Mouse (Mus musculus) MEL (cell line): ENCODE data around the gene Ryr1. TPM values are rescaled to one million over a fixed set of nuclear protein-coding genes. Genes with fewer than 3 reads are reported as not detected.

Experiments used
- DNase-seq: peaks from one replicate; pipeline ENCODE4 v3.0.0; 2011; ENCODE audit warnings: low read depth, low spot score
- H3K27ac ChIP-seq: 2 replicates; pipeline ENCODE4 v1.5.1; 2012; ENCODE audit warnings: low read depth, mild to moderate bottlenecking, control low read depth, low read length, moderate library complexity; ENCODE audit not compliant: control insufficient read depth
- H3K27me3 ChIP-seq, 2 experiments: fragments of 150-350 bp in 1 of 2; sonication (generic) in 1 of 2; 2 replicates each; pipeline ENCODE4 v1.6.1; 2012; ENCODE audit warnings: low read length in 2 of 2, mild to moderate bottlenecking in 2 of 2, improper control_type of control experiment in 1 of 2, moderate library complexity in 1 of 2; ENCODE audit not compliant: insufficient read depth in 2 of 2, control insufficient read depth in 1 of 2
- H3K36me3 ChIP-seq, 2 experiments: 2 replicates each; pipeline ENCODE4 v1.6.1; 2012 to 2014; ENCODE audit warnings: low read length in 2 of 2, improper control_type of control experiment in 1 of 2, inconsistent platforms in 1 of 2, mild to moderate bottlenecking in 1 of 2; ENCODE audit not compliant: insufficient read depth in 2 of 2, control insufficient read depth in 1 of 2
- H3K4me1 ChIP-seq, 2 experiments: fragments of 150-350 bp in 1 of 2; sonication (generic) in 1 of 2; 2 replicates each; pipeline ENCODE4 v1.6.1; 2012; ENCODE audit warnings: low read length in 2 of 2, improper control_type of control experiment in 1 of 2, mild to moderate bottlenecking in 1 of 2; ENCODE audit not compliant: insufficient read depth in 2 of 2, control insufficient read depth in 1 of 2
- H3K4me3 ChIP-seq, 2 experiments: fragments of 150-350 bp in 1 of 2; sonication (generic) in 1 of 2; 2 replicates each; pipeline ENCODE4 v1.5.1; 2012; ENCODE audit warnings: low read depth in 2 of 2, low read length in 2 of 2, mild to moderate bottlenecking in 2 of 2, moderate library complexity in 2 of 2, control low read depth in 1 of 2, improper control_type of control experiment in 1 of 2; ENCODE audit not compliant: control insufficient read depth in 1 of 2, insufficient read depth in 1 of 2
- H3K79me2 ChIP-seq: 2 replicates; pipeline ENCODE4 v1.6.1; 2012; ENCODE audit warnings: mild to moderate bottlenecking, low read length, moderate library complexity; ENCODE audit not compliant: control insufficient read depth, poor library complexity, insufficient read depth
- H3K9ac ChIP-seq: 2 replicates; pipeline ENCODE4 v1.6.1; 2012; ENCODE audit warnings: low read depth, mild to moderate bottlenecking, control low read depth, low read length, moderate library complexity; ENCODE audit not compliant: control insufficient read depth, poor library complexity, severe bottlenecking
- H3K9me3 ChIP-seq: fragments of 150-350 bp; sonication (generic); replicated peaks from 2 replicates; pipeline ENCODE4 v1.6.1; 2012; ENCODE audit warnings: mild to moderate bottlenecking, low read length, improper control_type of control experiment, moderate library complexity; ENCODE audit not compliant: insufficient read depth
- CHD1 ChIP-seq: IDR thresholded peaks from 2 replicates; pipeline ENCODE4 v1.6.1; 2012; ENCODE audit warnings: low read depth, mild to moderate bottlenecking, inconsistent platforms, low read length, improper control_type of control experiment
- CTCF ChIP-seq, 3 experiments: IDR thresholded peaks in 2 of 3; conservative IDR thresholded peaks in 1 of 3; 2 replicates each; pipeline ENCODE4 v1.5.1; 2011 to 2012; ENCODE audit warnings: low read length in 3 of 3, low read depth in 2 of 3, mild to moderate bottlenecking in 2 of 3, improper control_type of control experiment in 1 of 3, inconsistent platforms in 1 of 3, mixed read lengths in 1 of 3, moderate library complexity in 1 of 3; ENCODE audit not compliant: control insufficient read depth in 1 of 3, insufficient read depth in 1 of 3, poor library complexity in 1 of 3, severe bottlenecking in 1 of 3
- EP300 ChIP-seq, 2 experiments: IDR thresholded peaks; 2 replicates each; pipeline ENCODE4 v1.6.1; 2011; ENCODE audit warnings: improper control_type of control experiment in 2 of 2, low read length in 2 of 2, low read depth in 1 of 2, mild to moderate bottlenecking in 1 of 2
- GATA1 ChIP-seq: IDR thresholded peaks from 2 replicates; pipeline ENCODE4 v1.6.1; 2011; ENCODE audit warnings: low read depth, low read length, improper control_type of control experiment
- KAT2A ChIP-seq: conservative IDR thresholded peaks from 2 replicates; pipeline ENCODE4 v1.6.1; 2012; ENCODE audit warnings: low read depth, low read length, improper control_type of control experiment, inconsistent platforms
- MAX ChIP-seq: IDR thresholded peaks from 2 replicates; pipeline ENCODE4 v1.6.1; 2011; ENCODE audit warnings: low read length, improper control_type of control experiment
- MEF2A ChIP-seq: IDR thresholded peaks from 2 replicates; pipeline ENCODE4 v1.6.1; 2014; ENCODE audit warnings: low read depth, mild to moderate bottlenecking, inconsistent platforms, low read length, improper control_type of control experiment; ENCODE audit not compliant: poor library complexity, insufficient replicate concordance, severe bottlenecking; ENCODE audit errors: extremely low read depth
- MYB ChIP-seq: IDR thresholded peaks from 2 replicates; pipeline ENCODE4 v1.6.1; 2011; ENCODE audit warnings: mild to moderate bottlenecking, low read depth, low read length, improper control_type of control experiment
- NELFE ChIP-seq: IDR thresholded peaks from 2 replicates; pipeline ENCODE4 v1.6.1; 2011; ENCODE audit warnings: low read depth, low read length, improper control_type of control experiment
- POLR2AphosphoS2 ChIP-seq: IDR thresholded peaks from 2 replicates; pipeline ENCODE4 v1.6.1; 2011; ENCODE audit warnings: low read length, improper control_type of control experiment
- RCOR1 ChIP-seq: IDR thresholded peaks from 2 replicates; pipeline ENCODE4 v1.6.1; 2012; ENCODE audit warnings: low read depth, mild to moderate bottlenecking, inconsistent platforms, low read length, improper control_type of control experiment
- TCF12 ChIP-seq: IDR thresholded peaks from 2 replicates; pipeline ENCODE4 v1.6.1; 2014; ENCODE audit warnings: low read depth, mild to moderate bottlenecking, inconsistent platforms, low read length, improper control_type of control experiment, moderate library complexity
- ZC3H11A ChIP-seq: IDR thresholded peaks from 2 replicates; pipeline ENCODE4 v1.6.1; 2012; ENCODE audit warnings: low read depth, mild to moderate bottlenecking, inconsistent platforms, low read length, improper control_type of control experiment
- polyA plus RNA-seq, 2 experiments: library from polyadenylated mRNA; stranded (reverse) in 1 of 2; unstranded in 1 of 2; fragments of >175 nt in 1 of 2; fragments of >200 nt in 1 of 2; gene quantifications; 2 replicates each; pipeline versions ENCODE4 v1.2.1 to v1.2.4; 2012; ENCODE audit warnings: low replicate concordance in 2 of 2, low read depth in 1 of 2; ENCODE audit not compliant: insufficient read length in 2 of 2, insufficient read depth in 1 of 2, missing spikeins in 1 of 2
- total RNA-seq: library from RNA; depleted of rRNA; stranded (reverse); fragments of 300-350 nt; gene quantifications from 2 replicates; pipeline ENCODE4 v1.2.3, GENCODE M21; 2012

Gene Ryr1
- total and polyA plus RNA-seq, 3 experiments, result 0.27 to 0.54 TPM; not detected in 1

DNA sequence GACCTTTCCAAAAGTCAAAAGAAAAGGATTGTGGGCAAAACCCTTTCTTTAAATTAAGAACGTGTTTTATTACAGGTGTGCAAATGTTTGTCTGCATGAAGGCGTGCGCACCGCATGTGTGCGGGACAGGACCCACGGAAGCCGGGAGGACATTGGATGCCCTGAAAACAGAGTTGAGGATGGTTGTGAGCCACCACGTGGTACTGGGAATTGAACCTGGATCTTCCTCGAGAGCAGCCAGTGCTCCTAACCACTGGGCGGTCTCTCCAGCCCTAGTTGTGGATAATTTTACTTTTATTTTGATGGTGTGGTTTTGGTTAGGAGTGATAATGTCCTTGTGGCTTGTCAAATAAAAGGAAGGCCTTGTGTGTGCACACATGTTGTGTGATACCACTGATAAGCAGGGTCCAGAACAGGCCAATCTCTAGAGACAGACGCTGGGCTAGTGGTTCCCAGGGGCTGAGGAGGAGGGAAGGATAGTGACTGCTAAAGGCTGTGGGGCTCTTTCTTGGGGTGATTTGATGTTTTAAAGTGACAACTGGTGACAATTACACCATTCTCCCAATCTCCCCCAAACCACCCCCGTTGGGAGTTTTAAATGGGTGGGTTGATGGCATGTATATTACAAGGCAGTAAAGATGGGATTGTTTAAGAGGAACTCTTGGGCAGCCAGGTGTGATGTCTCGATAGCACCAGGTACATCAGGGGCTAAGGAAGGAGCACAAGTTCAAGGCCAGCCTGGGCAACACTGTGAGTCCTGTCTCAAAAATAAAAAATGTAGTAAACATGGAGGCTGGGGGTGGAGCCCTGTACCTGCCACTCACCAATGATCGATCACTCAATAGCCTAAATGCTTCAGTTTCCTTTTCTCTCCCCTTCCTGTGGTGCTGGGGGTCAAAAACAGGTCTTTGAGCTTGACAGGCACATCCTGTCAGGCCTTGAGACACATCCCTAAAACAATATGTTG lies 95.0 kb downstream of the Ryr1 start (continued):
- TF ChIP-seq MYB (no peak), RCOR1 (peak; percentile 96), GATA1 (peak; percentile 99), MEF2A (peak; percentile 42; the same call in 1 of the 2 replicates), POLR2AphosphoS2 (no peak), KAT2A (no peak), CHD1 (no peak), ZC3H11A (no peak), NELFE (no peak), MAX (peak; percentile 91)

DNA sequence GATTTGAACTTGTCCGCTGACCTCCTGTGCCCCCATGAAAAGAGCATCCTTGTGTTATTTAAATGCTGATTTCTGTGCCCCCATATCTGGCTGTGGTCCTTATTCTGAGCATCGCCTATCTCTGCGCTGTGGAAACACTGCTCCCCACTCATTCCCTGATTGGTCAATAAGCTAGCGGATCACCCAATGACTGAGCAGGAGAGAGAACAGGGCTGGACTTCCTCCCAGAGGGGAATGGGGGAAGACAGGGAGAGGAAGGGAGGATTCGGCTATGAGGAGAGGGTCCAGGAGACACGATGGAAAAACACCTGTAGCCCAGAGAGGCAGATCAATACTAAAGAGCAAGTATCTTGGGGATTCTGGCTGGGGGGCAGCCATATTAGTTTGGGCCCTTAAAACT lies 96.2 kb downstream of the Ryr1 start:
- Histone ChIP-seq H3K9ac (no peak overlapping the region), H3K9me3 (no peaks in the 10 kb centered on the region), H3K27ac (no peak overlapping the region), H3K36me3 (peaks cover 0 to 21% of the 10 kb centered on the region in 2 experiments; a peak in 2 of 4 replicates), H3K4me3 (no peak overlapping the region), H3K79me2 (no peaks in the 10 kb centered on the region), H3K27me3 (no peaks in the 10 kb centered on the region), H3K4me1 (peaks cover 6 to 27% of the 10 kb centered on the region in 2 experiments)
- DNase-seq, result no peak
- TF ChIP-seq TCF12 (no peak), EP300 (IDR thresholded peaks at IDR 0.05; ENCODE audit: low read depth in 1 of 2, low read length in 2 of 2) (no peak)

DNA sequence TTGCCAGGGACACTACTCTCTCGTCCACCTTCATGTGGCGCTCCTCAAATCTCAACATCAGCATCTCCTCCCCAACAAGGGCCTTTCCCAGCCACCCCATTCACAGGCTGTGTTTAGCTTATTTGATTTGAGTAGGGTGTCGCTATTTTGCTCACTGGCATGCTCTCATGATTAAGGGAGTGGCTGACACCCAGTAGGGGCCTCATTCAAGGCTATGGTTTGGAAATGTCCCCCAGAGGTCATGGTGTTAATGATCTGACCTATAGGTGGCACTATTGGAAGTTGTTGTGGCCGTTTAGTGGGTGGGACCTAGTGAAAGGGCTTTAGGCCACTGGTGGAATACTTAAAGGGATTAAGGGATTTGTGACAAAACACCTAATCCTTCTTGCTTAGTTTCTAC lies 98.2 kb downstream of the Ryr1 start:
- Histone ChIP-seq H3K27me3 (no peaks in the 10 kb centered on the region), H3K4me1 (peaks cover 6 to 20% of the 10 kb centered on the region in 2 experiments), H3K9ac (no peak overlapping the region), H3K27ac (no peak overlapping the region), H3K4me3 (no peak overlapping the region), H3K9me3 (no peaks in the 10 kb centered on the region), H3K36me3 (peaks cover 0 to 21% of the 10 kb centered on the region in 2 experiments; a peak in 2 of 4 replicates), H3K79me2 (no peaks in the 10 kb centered on the region)
- TF ChIP-seq CHD1, result no peak
- TF ChIP-seq CTCF (IDR thresholded peaks at IDR 0.05 in 2 of 3, conservative IDR thresholded peaks at IDR 0.05 in 1 of 3; ENCODE audit: control insufficient read depth in 1 of 3, insufficient read depth in 1 of 3, low read depth in 2 of 3, low read length in 3 of 3, poor library complexity in 1 of 3, severe bottlenecking in 1 of 3), result peak in 1 of 3 experiments; percentile 21; a peak in 2 of 6 replicates
- DNase-seq, result no peak
